Comparison of ENCODE assay signal across 26 mouse cellular contexts in genomic region chr7:136898005-136898404, GRCm38 (mm10). TPM values are rescaled to one million over a fixed set of nuclear protein-coding genes. Genes with fewer than 3 reads are reported as not detected.
DNase-seq lines count a peak whose midpoint lies in the region; ATAC-seq and TF ChIP-seq lines count a peak whose summit lies in the region.
"Had no signal": no experiment of that assay in that cellular context is flagged by ENCODE, and none has a peak within 500 bp of the region (broad histone marks: within the 10 kb centered on the region; RNA-seq: fewer than 3 reads in every experiment).

No protein-coding gene starts in this region.

- no peak overlapping the region for H3K9ac ChIP-seq in heart, embryonic 11.5 days (ENCODE audit: low read depth, low read length)
- no peak overlapping the region for H3K9ac ChIP-seq in lung, embryonic 14.5 days
- H3K9ac ChIP-seq in heart, postnatal 0 days (replicated peaks; ENCODE audit: low read depth, low read length) = no peak overlapping the region
- H3K9ac ChIP-seq: hindbrain, embryonic 13.5 days; neural tube, embryonic 12.5 days had no signal

- no peak overlapping the region for H3K4me2 ChIP-seq in heart, embryonic 11.5 days
- H3K4me2 ChIP-seq in lung, embryonic 14.5 days = no peak overlapping the region
- no peak overlapping the region for H3K4me2 ChIP-seq in heart, postnatal 0 days (ENCODE audit: low read depth, low read length)
- H3K4me2 ChIP-seq: hindbrain, embryonic 13.5 days; neural tube, embryonic 12.5 days had no signal

- no peak overlapping the region for H3K4me3 ChIP-seq in heart, embryonic 11.5 days (ENCODE audit: low read depth, low read length)
- no peak overlapping the region for H3K4me3 ChIP-seq in lung, embryonic 14.5 days (ENCODE audit: low read depth, low read length)
- no peak overlapping the region for H3K4me3 ChIP-seq in embryonic facial prominence, embryonic 10.5 days
- no peak overlapping the region for H3K4me3 ChIP-seq in heart, postnatal 0 days (ENCODE audit: low read depth, low read length)
- H3K4me3 ChIP-seq: erythroblast, embryonic 14.5 days; gastrocnemius, adult 2 months; hindbrain, embryonic 13.5 days; myocyte; neural tube, embryonic 12.5 days had no signal

- peaks cover 15% of the 10 kb centered on the region for H3K4me1 ChIP-seq in heart, embryonic 11.5 days (ENCODE audit: control insufficient read depth, insufficient read depth, low read length)
- peaks cover 15% of the 10 kb centered on the region for H3K4me1 ChIP-seq in lung, embryonic 14.5 days (ENCODE audit: insufficient read depth)
- H3K4me1 ChIP-seq in embryonic facial prominence, embryonic 10.5 days = peaks cover 22% of the 10 kb centered on the region
- H3K4me1 ChIP-seq in heart, postnatal 0 days (ENCODE audit: control insufficient read depth, insufficient read depth) = peaks cover 9% of the 10 kb centered on the region; the same call in 1 of the 2 replicates

- no peak for TF ChIP-seq EP300 in heart, postnatal 0 days (IDR thresholded peaks at IDR 0.05; ENCODE audit: low read depth)

- peak overlapping the region; percentile 38 for H3K27ac ChIP-seq in heart, embryonic 11.5 days (ENCODE audit: low read depth, low read length)
- H3K27ac ChIP-seq in lung, embryonic 14.5 days (ENCODE audit: low read depth) = no peak overlapping the region
- H3K27ac ChIP-seq in embryonic facial prominence, embryonic 10.5 days (replicated peaks) = no peak overlapping the region
- H3K27ac ChIP-seq in heart, postnatal 0 days (ENCODE audit: low read depth) = peak overlapping the region; percentile 46
- H3K27ac ChIP-seq: gastrocnemius, adult 2 months; hindbrain, embryonic 13.5 days; kidney, postnatal 0 days; neural tube, embryonic 12.5 days had no signal

- no peaks in the 10 kb centered on the region for H3K27me3 ChIP-seq in heart, embryonic 11.5 days (ENCODE audit: control insufficient read depth, insufficient read depth, low read length)
- H3K27me3 ChIP-seq in lung, embryonic 14.5 days (ENCODE audit: insufficient read depth, low read length) = no peaks in the 10 kb centered on the region
- H3K27me3 ChIP-seq in embryonic facial prominence, embryonic 10.5 days (replicated peaks; ENCODE audit: low read depth, poor library complexity, severe bottlenecking) = no peaks in the 10 kb centered on the region
- H3K27me3 ChIP-seq in heart, postnatal 0 days (ENCODE audit: control insufficient read depth, insufficient read depth, low read length) = no peaks in the 10 kb centered on the region
- H3K27me3 ChIP-seq: hindbrain, embryonic 13.5 days; neural tube, embryonic 12.5 days had no signal

- DNase-seq in heart, postnatal 36 days = no peak
- DNase-seq in lung, embryonic 14.5 days = peak; percentile 13
- no peak for DNase-seq in lung, adult 18-20 months
- DNase-seq in embryonic facial prominence, embryonic 10.5 days (ENCODE audit: low spot score) = peak; percentile 6
- peak; percentile 46 for DNase-seq in heart, postnatal 0 days (ENCODE audit: low spot score)
- DNase-seq in thymus, postnatal 25 days = no peak
- DNase-seq: adrenal gland, postnatal 14 days; cerebellum, adult 11-12 months; cerebellum, postnatal 10 days; gastrocnemius, adult 2 months; gastrocnemius, postnatal 36 days; kidney, adult 8-10 months; kidney, postnatal 4 days; left cerebral cortex, postnatal 4 days; liver; lung, postnatal 10 days; thymus, adult 2 months had no signal

- no peaks in the 10 kb centered on the region for H3K9me3 ChIP-seq in heart, embryonic 11.5 days (replicated peaks; ENCODE audit: control insufficient read depth, low read length)
- H3K9me3 ChIP-seq in lung, embryonic 14.5 days (ENCODE audit: low read depth, low read length) = no peaks in the 10 kb centered on the region
- H3K9me3 ChIP-seq in embryonic facial prominence, embryonic 10.5 days = peaks cover 7% of the 10 kb centered on the region; the same call in 1 of the 2 replicates
- H3K9me3 ChIP-seq in heart, postnatal 0 days (replicated peaks; ENCODE audit: control insufficient read depth, low read length) = no peaks in the 10 kb centered on the region

- intact Hi-C loops in heart, postnatal 36 days (cut with DNase I) = loop anchor here (10.0 kb wide), 1 partner anchor 417 kb away; the partner anchor contains the start of gene Ebf3

- no peaks in the 10 kb centered on the region for H3K36me3 ChIP-seq in heart, embryonic 11.5 days (ENCODE audit: control insufficient read depth, insufficient read depth, low read length)
- no peaks in the 10 kb centered on the region for H3K36me3 ChIP-seq in lung, embryonic 14.5 days (ENCODE audit: insufficient read depth)
- H3K36me3 ChIP-seq in embryonic facial prominence, embryonic 10.5 days (replicated peaks) = no peaks in the 10 kb centered on the region
- H3K36me3 ChIP-seq in heart, postnatal 0 days (replicated peaks; ENCODE audit: control insufficient read depth, insufficient read depth, low read length) = no peaks in the 10 kb centered on the region
- H3K36me3 ChIP-seq: hindbrain, embryonic 13.5 days; neural tube, embryonic 12.5 days had no signal

- 21% methylated on average over 4 of the region's 4 CpGs for WGBS in heart, embryonic 11.5 days (ENCODE audit: insufficient replicate concordance)
- WGBS in lung, embryonic 14.5 days = 32% methylated on average over 4 of the region's 4 CpGs
- WGBS in embryonic facial prominence, embryonic 10.5 days = 85% methylated on average over 4 of the region's 4 CpGs
- WGBS in heart, postnatal 0 days = 27% methylated on average over 4 of the region's 4 CpGs

- ATAC-seq in heart, embryonic 11.5 days (replicated peaks; ENCODE audit: insufficient number of reproducible peaks, low FRiP score, low TSS enrichment) = no peak; the same call in 1 of the 2 replicates
- ATAC-seq in lung, embryonic 14.5 days (ENCODE audit: insufficient read depth) = no peak
- ATAC-seq in heart, postnatal 0 days (ENCODE audit: insufficient read depth, low read depth) = peak; percentile 39
- no peak for ATAC-seq in CD4-positive, CD25-positive, alpha-beta regulatory T cell, adult 4 months
- ATAC-seq: forebrain, embryonic 16.5 days; intestine, embryonic 16.5 days had no signal

- TF ChIP-seq CTCF in lung, embryonic 14.5 days (IDR thresholded peaks at IDR 0.05; ENCODE audit: low read depth) = no peak
- peak; percentile 36 for TF ChIP-seq CTCF in heart, postnatal 0 days (IDR thresholded peaks at IDR 0.05; ENCODE audit: low read depth)

RNA-seq across cellular contexts. Expression of gene Mgmt, which starts 3.6 kb away (rescaled TPM):
- polyA plus RNA-seq in heart, embryonic 11.5 days (2014; fragmentation: Nextera tagmentation; extraction: Ambion mirVana) = 5.5 and 5.6 TPM in 2 replicates
- 1 to 10 TPM; 3.4 to 3.7 TPM for total RNA-seq in heart, postnatal 36 days (2021)
- polyA plus RNA-seq in lung, embryonic 14.5 days (2014; fragmentation: Nextera tagmentation; extraction: Ambion mirVana) = 5.2 and 5.4 TPM in 2 replicates
- polyA plus RNA-seq in embryonic facial prominence, embryonic 10.5 days (2016; fragmentation: Nextera tagmentation; extraction: Ambion mirVana) = 5.4 and 5.8 TPM in 2 replicates
- total RNA-seq in heart, postnatal 0 days (2014; rRNA removed; ENCODE audit: low replicate concordance) = 3.6 and 6.4 TPM in 2 replicates
- polyA plus RNA-seq in heart, postnatal 0 days (2015; fragmentation: Nextera tagmentation; extraction: Ambion mirVana) = 5.4 and 7.0 TPM in 2 replicates
- 1 to 10 TPM; 7.3 to 9.6 TPM for polyA plus RNA-seq in CD4-positive, CD25-positive, alpha-beta regulatory T cell, adult 4 months (2017; shearing (Covaris generic))

Comparison
In these comparisons a context has a peak if more than half of its experiments do, and no peak if none do; other contexts are left out.
1. DNase-seq: peak in lung, embryonic 14.5 days (single experiment), embryonic facial prominence, embryonic 10.5 days (single experiment) and heart, postnatal 0 days (single experiment); none in heart, postnatal 36 days (0 of 2), lung, adult 18-20 months (0 of 2) and thymus, postnatal 25 days (single experiment).
2. H3K27ac ChIP-seq: peak in heart, embryonic 11.5 days (single experiment) and heart, postnatal 0 days (single experiment); none in lung, embryonic 14.5 days (single experiment) and embryonic facial prominence, embryonic 10.5 days (single experiment).